Mouse (Mus musculus) frontal cortex, adult 2 months (tissue): Measurements from ENCODE around the gene Zbtb17. TPM values are rescaled to one million over a fixed set of nuclear protein-coding genes. Genes with fewer than 3 reads are reported as not detected.

ENCODE experiments used
- DNase-seq, 2 experiments: peaks; one replicate each; pipeline ENCODE4 v3.0.0; 2022; ENCODE audit warnings: low spot score in 1 of 2; ENCODE audit errors: extremely low spot score in 1 of 2
- polyA plus RNA-seq: library from polyadenylated mRNA; depleted of rRNA; stranded (reverse); fragments of >200 nt; gene quantifications from 2 replicates; pipeline ENCODE4 v1.2.3, GENCODE M21; 2012; rRNA removed

The Zbtb17 gene
- polyA plus RNA-seq, 1 experiment: 42.7 TPM

DNA sequence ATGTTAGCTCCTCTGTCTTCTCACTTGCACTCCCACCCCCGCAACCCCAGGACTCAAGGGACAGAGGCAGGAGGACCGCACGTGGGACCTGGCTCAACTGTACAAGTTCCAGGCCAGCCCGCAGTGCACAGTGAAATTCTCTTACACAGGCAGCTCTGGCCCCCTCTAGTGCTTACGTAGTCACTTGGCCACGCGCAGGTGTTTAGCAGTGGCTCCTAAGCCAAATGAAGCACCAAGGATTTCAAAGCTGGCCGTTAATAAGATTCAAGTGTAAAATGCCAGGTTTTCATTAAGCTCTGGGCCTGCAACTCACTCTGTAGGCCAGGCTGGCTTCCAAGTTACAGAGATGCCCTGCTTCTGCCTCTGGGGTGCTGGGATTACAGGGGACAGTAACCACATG is 35.0 kb downstream of the Zbtb17 start:
- no peak for DNase-seq

DNA sequence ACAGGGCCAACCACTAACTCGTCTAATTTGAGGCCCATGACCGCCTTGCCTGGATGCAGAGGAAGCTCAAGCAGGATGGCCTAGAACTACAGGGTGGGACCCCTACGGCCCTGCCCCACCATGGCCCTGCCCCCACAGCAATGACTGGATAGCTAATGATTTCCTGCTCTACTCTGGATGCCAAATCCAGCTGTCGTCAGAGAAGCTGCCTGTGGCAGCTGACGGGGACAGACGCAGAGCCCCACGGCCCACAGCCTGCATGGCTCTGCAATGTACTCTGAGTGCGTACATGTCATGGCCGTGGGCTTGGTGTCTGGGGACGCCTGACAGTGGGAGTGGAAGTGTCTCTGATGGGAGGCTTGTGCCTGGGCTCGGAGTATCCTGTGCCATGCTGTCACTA is 39.6 kb downstream of the Zbtb17 start:
- DNase-seq: no peak

DNA sequence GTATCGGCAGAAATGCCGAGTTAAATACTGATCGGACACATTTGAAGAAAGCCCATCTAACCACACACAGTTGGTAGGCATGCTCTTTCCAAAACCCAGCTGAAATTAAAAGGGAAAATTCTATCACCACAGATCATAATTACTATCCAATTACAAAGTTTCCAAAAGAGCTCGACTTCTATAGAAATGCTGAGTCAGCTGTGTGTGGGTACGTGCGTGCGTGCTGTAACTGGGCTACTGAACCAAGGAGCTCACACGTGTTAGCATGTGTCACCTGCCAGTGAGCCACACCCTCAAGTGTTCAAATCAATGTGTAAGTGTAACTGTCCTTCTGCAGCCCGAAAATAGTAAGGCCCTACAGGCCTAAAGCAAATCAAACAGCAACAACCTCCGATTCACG is 43.1 kb downstream of the Zbtb17 start:
- no peak for DNase-seq

DNA sequence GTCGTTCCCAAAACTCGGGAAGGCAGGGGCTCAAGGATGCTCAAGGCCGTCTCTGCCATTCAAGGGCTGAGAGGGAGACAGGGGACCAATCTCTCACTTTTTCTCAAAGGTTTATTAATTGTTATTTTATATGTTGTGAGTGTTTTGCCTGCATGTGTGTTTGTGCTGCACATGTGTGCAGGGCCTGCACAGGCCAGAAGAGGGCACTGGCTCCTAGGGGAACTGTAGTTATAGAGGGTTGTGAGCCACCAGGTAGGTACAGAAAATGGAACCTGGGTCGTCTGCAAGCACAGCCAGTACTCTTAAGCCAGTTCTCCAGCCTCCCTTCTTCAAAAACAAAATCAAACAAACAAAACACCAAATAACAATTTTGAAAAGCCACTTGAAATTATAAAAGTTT is 44.2 kb downstream of the Zbtb17 start:
- DNase-seq: no peak

DNA sequence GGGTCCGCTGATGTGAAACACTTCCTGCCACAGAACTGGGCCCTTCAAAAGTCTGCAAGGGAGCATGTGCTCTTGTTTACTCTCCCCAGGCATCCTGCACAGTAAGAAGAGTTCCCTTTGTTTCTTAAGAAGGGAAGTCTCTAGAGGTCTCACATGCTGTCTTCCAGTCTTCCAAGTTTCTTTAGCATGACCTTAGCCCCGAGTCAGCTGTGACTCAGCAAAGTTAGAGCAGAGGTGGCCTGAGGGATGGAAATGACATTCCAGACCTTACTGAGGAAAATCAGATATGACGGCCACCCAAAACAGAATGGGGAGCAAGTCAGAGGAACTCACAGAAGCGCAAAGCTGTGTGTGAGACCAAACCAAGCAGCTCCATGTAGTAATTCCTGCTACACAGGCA is 56.2 kb downstream of the Zbtb17 start:
- DNase-seq: no peak

DNA sequence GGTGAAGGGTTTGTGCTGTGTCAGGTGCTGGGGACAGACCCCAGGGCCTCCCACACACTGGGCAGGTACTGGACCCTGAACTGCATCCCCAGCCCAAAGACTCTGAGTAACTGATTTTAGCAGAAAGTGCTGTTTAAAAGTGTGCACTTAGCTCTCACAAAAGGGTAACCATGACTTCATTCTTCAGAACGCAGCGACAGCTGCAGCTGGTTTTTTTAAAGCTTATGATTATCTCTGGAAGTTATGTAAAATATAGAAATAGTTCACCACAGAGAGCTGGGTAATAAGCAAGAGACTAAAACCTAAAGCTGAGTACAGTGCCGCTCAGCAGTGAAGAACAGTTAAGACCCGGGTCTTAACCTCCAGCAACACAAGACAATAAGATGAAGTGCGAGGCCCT is 56.6 kb downstream of the Zbtb17 start:
- DNase-seq: peak in 1 of 2 experiments; percentile 60

DNA sequence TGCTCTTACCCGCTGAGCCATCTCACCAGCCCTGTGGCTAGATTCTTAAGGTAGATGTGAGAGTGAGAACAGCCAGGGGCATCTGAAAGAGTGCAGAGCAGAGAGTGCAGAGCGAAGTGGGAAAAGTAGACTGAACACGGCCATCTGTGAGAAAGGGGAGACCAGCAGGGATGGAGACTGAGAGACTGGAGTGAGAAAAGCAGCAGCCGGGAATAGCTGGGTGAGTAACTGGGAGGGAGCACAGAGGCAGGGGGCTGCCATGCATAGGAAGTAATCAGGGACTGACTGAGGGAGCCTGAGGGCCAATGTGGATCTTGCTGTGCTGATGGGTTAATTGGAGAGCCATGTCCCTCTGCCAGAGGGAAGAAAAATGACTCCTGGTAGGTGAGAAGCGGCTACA is 58.3 kb downstream of the Zbtb17 start:
- DNase-seq: no peak

DNA sequence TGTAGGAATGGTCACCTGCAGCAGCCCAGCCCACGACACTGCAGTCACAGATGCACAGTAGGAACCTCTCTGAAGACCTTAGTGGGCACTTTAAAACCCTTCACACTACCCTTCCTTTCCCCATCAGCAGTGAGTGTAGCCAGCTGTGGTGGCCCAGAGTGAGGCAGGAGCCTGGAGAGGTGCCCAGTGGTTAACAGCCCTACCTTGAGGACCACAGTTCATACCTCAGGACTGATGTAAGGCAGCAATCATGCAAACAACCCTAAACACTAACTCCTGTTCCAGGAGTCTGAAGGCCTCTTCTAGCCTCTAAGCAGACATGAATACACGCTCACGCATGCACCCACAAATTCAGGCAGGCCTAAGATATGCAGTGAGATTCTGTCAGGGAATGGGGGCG is 60.0 kb downstream of the Zbtb17 start:
- no peak for DNase-seq

DNA sequence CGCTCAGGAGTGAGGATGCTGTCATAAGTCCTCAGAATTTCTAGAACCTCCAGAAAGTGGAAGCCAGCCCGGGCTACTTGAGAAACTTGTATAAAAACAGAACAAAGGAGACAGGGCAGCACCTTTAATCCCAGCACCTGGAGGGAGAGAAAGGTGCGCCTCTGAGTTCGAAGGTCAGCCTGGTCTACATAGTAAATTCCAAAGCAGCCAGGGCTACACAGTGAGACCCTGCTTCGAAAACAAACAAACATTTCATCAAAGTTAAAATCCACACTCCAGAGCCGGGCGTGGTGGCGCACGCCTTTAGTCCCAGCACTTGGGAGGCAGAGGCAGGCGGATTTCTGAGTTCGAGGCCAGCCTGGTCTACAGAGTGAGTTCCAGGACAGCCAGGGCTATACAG is 61.4 kb downstream of the Zbtb17 start:
- DNase-seq: no peak

DNA sequence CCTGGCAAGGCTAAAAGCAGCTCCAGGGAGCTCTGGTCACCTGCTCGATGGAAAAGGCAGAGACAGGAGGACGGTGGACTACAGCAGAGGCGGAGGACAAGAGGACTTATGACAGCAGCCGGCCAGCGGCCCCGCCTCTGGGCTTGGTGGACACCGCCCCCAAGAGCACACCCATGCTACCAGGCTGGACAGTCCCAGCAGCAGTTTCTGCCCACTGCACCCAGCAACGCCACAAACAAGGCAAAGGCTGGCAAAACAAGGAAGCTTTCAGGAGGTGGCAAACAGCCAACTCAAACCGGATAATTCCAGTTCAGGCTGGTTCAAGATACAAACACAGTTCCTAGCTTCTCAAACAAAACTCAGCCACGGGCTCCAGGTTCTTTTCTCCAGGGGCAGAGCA is 61.9 kb downstream of the Zbtb17 start:
- peak; percentile 55 to 77 for DNase-seq

DNA sequence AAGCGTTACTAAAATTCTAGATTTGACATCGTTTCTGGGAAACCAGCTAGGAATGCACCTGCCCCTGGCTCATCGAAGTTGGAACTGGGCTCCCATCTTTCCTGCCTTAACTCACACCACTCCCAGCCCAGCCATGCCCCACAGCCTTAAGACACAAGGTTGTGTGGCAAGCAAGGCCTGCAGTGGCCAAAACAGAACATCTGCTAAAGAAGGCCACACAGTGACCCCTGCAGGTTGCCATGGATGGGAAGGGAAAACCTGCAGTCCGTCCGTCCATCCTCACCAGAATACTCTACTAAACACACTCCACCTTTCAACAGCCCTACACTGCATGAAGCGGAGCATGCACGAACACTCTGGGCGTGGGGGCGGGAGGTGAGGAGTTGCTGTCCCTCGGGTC is 62.4 kb downstream of the Zbtb17 start:
- DNase-seq: no peak

DNA sequence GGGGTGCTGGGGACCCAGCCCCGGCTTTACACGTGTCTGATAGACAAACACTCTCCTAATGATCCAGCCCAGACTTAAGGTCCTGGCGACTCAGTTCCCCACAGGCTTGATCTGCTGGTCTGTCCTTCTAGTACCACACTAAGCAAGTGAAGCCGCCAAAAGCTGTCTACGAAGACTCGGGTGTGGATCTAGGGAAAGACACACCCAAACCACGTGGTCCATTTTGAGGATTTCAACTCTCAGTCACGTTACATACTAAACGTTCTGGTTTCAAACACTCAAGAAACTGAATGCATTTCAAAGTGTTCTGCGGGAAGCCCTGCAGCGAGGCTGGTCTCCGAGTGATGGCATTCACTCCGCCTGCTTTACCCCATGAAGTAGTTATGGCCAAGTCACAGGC is 66.0 kb downstream of the Zbtb17 start:
- DNase-seq: no peak

DNA sequence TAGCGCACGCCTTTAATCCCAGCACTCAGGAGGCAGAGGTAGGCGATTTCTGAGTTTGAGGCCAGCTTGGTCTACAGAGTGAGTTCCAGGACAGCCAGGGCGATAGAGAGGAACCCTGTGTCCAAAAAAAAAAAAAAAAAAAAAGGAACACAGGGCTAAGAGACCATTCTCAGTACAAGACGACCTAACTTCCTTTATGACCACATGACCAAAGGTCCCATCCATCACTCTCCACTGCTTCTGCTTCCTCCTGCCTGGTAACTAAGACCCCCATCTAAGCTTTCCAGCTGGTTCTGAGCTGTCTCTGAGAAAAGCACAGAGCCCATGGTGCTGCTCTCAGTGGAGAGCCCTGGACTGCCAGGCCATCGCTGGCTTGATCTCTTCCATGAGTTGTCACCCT is 67.7 kb downstream of the Zbtb17 start:
- no peak for DNase-seq

DNA sequence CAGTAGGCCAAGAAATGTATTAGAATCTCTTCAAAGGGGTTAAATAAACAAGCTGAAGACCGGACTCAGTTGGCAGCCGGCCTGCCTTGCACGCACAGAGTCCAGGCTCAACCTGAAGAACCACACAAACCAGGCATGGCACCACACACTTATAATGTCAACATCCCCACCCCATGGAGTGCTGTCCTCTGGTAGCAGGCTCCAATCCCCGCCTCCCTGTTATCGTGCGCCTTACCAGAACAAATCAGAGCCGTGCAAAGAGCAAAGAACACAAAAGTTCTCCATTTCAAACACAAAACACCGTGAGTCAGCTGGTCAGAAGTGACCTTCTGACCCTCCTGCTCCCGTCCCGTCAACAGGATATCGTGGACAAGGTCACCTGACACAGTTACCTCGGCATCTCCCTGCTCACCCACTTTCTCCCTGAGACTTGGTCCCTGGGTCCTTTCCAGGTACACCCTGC is 69.8 kb downstream of the Zbtb17 start:
- DNase-seq: no peak

Other genes with a start within 250 kb of the Zbtb17 start
- gene Rsg1, start 230.7 kb upstream of the Zbtb17 start, polyA plus RNA-seq: 3.4 and 3.8 TPM in 2 replicates
- gene Arhgef19, start 205.2 kb upstream of the Zbtb17 start, polyA plus RNA-seq: 10.4 and 11.8 TPM in 2 replicates
- 2.3 and 2.6 TPM in 2 replicates for gene Epha2, start 143.4 kb upstream of the Zbtb17 start, polyA plus RNA-seq
- 5.2 and 5.6 TPM in 2 replicates for gene Fam131c, start 76.4 kb upstream of the Zbtb17 start, polyA plus RNA-seq
- gene Clcnka, start 45.9 kb upstream of the Zbtb17 start, polyA plus RNA-seq: 0.08 and 0.11 TPM in 2 replicates
- gene Clcnkb, start 28.6 kb upstream of the Zbtb17 start, polyA plus RNA-seq: 0.50 and 0.69 TPM in 2 replicates
- gene Hspb7, start 23.9 kb upstream of the Zbtb17 start, polyA plus RNA-seq: 0.32 and 0.40 TPM in 2 replicates
- gene Srarp, start 8.5 kb upstream of the Zbtb17 start, polyA plus RNA-seq: 11.9 and 13.2 TPM in 2 replicates
- gene Spen, start 93.9 kb downstream of the Zbtb17 start, polyA plus RNA-seq: 15.4 TPM in 2 replicates
- 1.0 and 2.6 TPM in 2 replicates for gene Fblim1, start 161.4 kb downstream of the Zbtb17 start, polyA plus RNA-seq
- 0.84 and 1.2 TPM in 2 replicates for gene Tmem82, start 174.0 kb downstream of the Zbtb17 start, polyA plus RNA-seq
- 8.0 and 9.7 TPM in 2 replicates for gene Slc25a34, start 179.2 kb downstream of the Zbtb17 start, polyA plus RNA-seq
- gene Plekhm2, start 220.2 kb downstream of the Zbtb17 start, polyA plus RNA-seq: 85.6 and 92.9 TPM in 2 replicates
- 6.1 and 9.0 TPM in 2 replicates for gene Rsc1a1, start 240.9 kb downstream of the Zbtb17 start, polyA plus RNA-seq